Mouse (Mus musculus) megakaryocyte, embryonic 14.5 days (primary cell): ENCODE measurements at regions not wholly inside any gene's neighbourhood (a gene's known extent, or its start where the extent isn't known, plus 50 kb on each side); places are given as distances from the start of the nearest gene placed in this dataset.

Experiments used
- FLI1 ChIP-seq: IDR thresholded peaks from 2 replicates; pipeline ENCODE4 v1.6.1; 2012; ENCODE audit warnings: low read length, inconsistent platforms, mixed read lengths
- GATA1 ChIP-seq: IDR thresholded peaks from 3 replicates; pipeline ENCODE4 v1.6.1; 2012; ENCODE audit warnings: mixed read lengths, low read length, inconsistent platforms, borderline replicate concordance

- TF ChIP-seq GATA1 (no peak), FLI1 (no peak)
Observed at GRCm38 (mm10) chr10:98650533-98650932, 263.7 kb upstream of the Atp2b1 start.
